Mouse (Mus musculus): Measurements from ENCODE around the gene Tssk3. TPM values are rescaled to one million over a fixed set of nuclear protein-coding genes. Genes with fewer than 3 reads are reported as not detected.
"Not testable (repeated sequence)": the region's sequence is repeated elsewhere in the genome, so short reads cannot be mapped to it uniquely, and the experiment has no call there.

Tssk3 gene
- polyA plus RNA-seq, 1 experiment from 2014 or later, result 0.34 TPM

DNA sequence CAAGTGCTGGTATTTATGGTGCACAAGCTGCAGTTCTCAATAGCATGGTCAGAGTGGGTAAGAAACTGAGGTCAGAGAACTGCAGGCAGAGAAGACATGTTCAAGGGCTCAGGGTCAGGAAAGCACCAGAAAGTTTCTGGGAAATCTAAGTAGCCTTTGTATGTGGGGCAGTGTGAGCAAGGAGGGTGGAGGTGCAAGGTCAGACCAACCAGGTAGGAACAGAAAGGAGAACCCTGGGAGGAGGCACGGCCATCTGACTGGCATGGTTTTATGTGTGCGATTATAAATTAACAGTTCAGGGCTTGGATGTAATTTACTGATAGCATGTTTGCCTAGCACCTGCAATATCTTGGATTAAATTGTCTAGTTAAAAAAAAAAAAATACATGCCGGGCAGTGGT, 31.1 kb downstream of the Tssk3 start:
- Histone ChIP-seq H3K36me3 (0 out of 2 replicates have a peak, but pooled peaks cover 2% of the 10 kb centered on the region), H3K27ac (replicated peaks) (no peak overlapping the region), H3K4me3 (no peak overlapping the region), H3K27me3 (no peaks in the 10 kb centered on the region), H3K9ac (replicated peaks) (no peak overlapping the region), H3K9me3 (no peaks in the 10 kb centered on the region), H3K4me1 (peaks cover 21% of the 10 kb centered on the region), H3K4me2 (replicated peaks) (no peak overlapping the region)
- WGBS, result 94% methylated on average over 3 of the region's 3 CpGs
- no peak for ATAC-seq (replicated peaks)

GRCm38 (mm10) chr4:129457311-129457710, 33.5 kb downstream of the Tssk3 start:
- WGBS, result 80% methylated on average over 2 of the region's 2 CpGs
- not testable (repeated sequence) for H3K27me3 ChIP-seq; H3K27ac ChIP-seq (replicated peaks); H3K4me3 ChIP-seq; ATAC-seq (replicated peaks); H3K9ac ChIP-seq (replicated peaks); H3K36me3 ChIP-seq; H3K4me2 ChIP-seq (replicated peaks); H3K9me3 ChIP-seq
- peaks cover 13% of the 10 kb centered on the region for H3K4me1 ChIP-seq

- H3K4me2 ChIP-seq (replicated peaks), result no peak overlapping the region
- 56% methylated on average over 5 of the region's 5 CpGs for WGBS
- no peaks in the 10 kb centered on the region for H3K27me3 ChIP-seq
- no peaks in the 10 kb centered on the region for H3K36me3 ChIP-seq
- H3K4me3 ChIP-seq, result no peak overlapping the region
- peaks cover 7% of the 10 kb centered on the region for H3K4me1 ChIP-seq
- H3K9me3 ChIP-seq, result no peaks in the 10 kb centered on the region
- ATAC-seq (replicated peaks), result no peak
- no peak overlapping the region for H3K27ac ChIP-seq (replicated peaks)
- H3K9ac ChIP-seq (replicated peaks), result no peak overlapping the region
Measured at GRCm38 (mm10) chr4:129456126-129456525, 34.7 kb downstream of the Tssk3 start.

DNA sequence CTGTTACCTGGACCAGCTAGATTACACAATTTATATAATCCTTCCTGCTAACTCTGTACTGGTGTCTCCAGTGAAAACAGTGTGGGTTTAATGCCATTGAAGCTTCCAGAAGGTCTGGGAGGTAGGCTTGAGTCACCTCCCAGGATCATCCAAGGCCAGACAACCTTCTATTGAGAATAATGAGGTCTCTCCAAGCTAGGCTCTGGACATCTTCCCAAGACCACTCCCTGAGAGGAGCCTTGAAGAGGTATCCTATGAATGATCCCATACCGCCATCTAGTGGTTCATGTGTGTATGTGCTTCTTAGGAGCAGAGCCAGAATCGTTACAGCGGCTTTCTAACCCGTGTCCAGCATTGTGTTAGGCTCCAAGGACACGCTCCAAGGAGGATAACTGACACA, 35.6 kb downstream of the Tssk3 start:
- no peak overlapping the region for H3K4me2 ChIP-seq (replicated peaks)
- H3K9me3 ChIP-seq, result no peaks in the 10 kb centered on the region
- peak; percentile 74 for ATAC-seq (replicated peaks)
- H3K27ac ChIP-seq (replicated peaks), result no peak overlapping the region
- H3K36me3 ChIP-seq, result no peaks in the 10 kb centered on the region
- 2% methylated on average over 5 of the region's 5 CpGs for WGBS
- no peaks in the 10 kb centered on the region for H3K27me3 ChIP-seq
- H3K9ac ChIP-seq (replicated peaks), result no peak overlapping the region
- H3K4me1 ChIP-seq, result 0 out of 2 replicates have a peak, but pooled peaks cover 2% of the 10 kb centered on the region
- H3K4me3 ChIP-seq, result no peak overlapping the region

DNA sequence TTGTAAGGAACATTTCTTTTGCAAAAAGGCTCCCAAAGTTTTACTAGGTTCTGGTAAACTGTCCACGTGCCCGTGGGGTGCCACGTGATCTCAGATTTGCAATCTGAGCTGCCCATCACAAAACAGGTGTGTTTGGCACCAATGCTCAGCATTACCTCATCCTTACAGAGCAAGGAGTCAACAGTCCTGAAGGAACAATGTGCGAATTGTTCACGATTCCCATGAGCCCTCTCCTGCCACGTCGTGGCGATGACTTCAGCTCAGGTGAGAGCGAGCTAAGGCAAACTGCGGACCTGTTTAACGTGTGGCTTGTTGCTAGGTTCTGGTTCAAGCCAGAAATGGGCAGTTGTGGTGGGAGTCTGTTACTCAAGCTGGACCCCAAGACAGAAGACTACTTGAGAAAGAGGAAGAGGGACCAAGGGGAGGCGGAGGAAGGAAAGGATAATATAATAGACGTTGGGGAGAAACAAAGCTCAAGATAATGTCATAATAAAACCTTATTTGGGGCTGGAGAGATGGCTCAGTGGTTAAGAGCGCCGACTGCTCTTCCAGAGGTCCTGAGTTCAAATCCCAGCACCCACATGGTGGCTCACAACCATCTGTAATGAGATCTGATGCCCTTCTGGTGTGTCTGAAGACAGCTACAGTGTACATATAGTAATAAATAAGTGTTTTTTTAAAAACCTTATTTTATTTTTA, 39.2 kb downstream of the Tssk3 start:
- Histone ChIP-seq H3K27me3 (no peaks in the 10 kb centered on the region), H3K9me3 (no peaks in the 10 kb centered on the region), H3K4me2 (replicated peaks) (no peak overlapping the region), H3K4me3 (no peak overlapping the region), H3K27ac (replicated peaks) (no peak overlapping the region), H3K9ac (replicated peaks) (no peak overlapping the region), H3K4me1 (0 out of 2 replicates have a peak, but pooled peaks cover 2% of the 10 kb centered on the region), H3K36me3 (no peaks in the 10 kb centered on the region)
- 85% methylated on average over 15 of the region's 15 CpGs for WGBS
- ATAC-seq (replicated peaks), result no peak

- Histone ChIP-seq H3K27me3 (no peaks in the 10 kb centered on the region), H3K27ac (replicated peaks) (no peak overlapping the region), H3K4me2 (replicated peaks) (no peak overlapping the region), H3K4me1 (0 out of 2 replicates have a peak, but pooled peaks cover 2% of the 10 kb centered on the region), H3K36me3 (no peaks in the 10 kb centered on the region), H3K9me3 (no peaks in the 10 kb centered on the region), H3K9ac (replicated peaks) (no peak overlapping the region), H3K4me3 (no peak overlapping the region)
- WGBS, result 80% methylated on average over 2 of the region's 2 CpGs
- no peak for ATAC-seq (replicated peaks)
Measured at GRCm38 (mm10) chr4:129450851-129451250, 40.0 kb downstream of the Tssk3 start.

DNA sequence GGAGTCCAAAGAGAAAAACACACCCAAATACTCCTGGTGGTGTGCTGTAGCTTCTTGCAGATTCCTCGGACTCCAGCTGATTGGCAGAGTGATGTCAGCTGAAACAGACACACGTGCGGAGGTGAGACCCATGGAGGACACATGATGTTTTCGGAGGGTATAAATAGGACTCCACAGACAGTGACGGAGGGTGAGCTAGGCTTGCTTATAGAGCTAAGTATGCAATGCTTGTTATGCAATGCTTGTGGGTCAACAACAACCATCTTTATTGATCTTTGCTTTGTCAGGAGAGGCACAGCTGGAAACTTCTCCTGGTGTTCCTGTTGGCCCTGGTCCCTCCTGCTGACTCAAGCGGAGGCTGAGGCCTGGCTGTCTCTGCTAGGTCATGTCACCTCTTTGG, 42.1 kb downstream of the Tssk3 start:
- no peaks in the 10 kb centered on the region for H3K27me3 ChIP-seq
- H3K27ac ChIP-seq (replicated peaks), result no peak overlapping the region
- H3K4me1 ChIP-seq, result no peaks in the 10 kb centered on the region
- no peak for ATAC-seq (replicated peaks)
- H3K36me3 ChIP-seq, result no peaks in the 10 kb centered on the region
- no peaks in the 10 kb centered on the region for H3K9me3 ChIP-seq
- 94% methylated on average over 6 of the region's 6 CpGs for WGBS
- no peak overlapping the region for H3K4me2 ChIP-seq (replicated peaks)
- H3K9ac ChIP-seq (replicated peaks), result no peak overlapping the region
- no peak overlapping the region for H3K4me3 ChIP-seq

GRCm38 (mm10) chr4:129447778-129448563, 42.9 kb downstream of the Tssk3 start:
- Histone ChIP-seq H3K27ac (replicated peaks) (no peak overlapping the region), H3K9me3 (no peaks in the 10 kb centered on the region), H3K4me3 (no peak overlapping the region), H3K4me2 (replicated peaks) (no peak overlapping the region), H3K4me1 (no peaks in the 10 kb centered on the region), H3K9ac (replicated peaks) (no peak overlapping the region), H3K27me3 (no peaks in the 10 kb centered on the region), H3K36me3 (no peaks in the 10 kb centered on the region)
- ATAC-seq (replicated peaks), result no peak
- WGBS, result 80% methylated on average over 11 of the region's 11 CpGs

DNA sequence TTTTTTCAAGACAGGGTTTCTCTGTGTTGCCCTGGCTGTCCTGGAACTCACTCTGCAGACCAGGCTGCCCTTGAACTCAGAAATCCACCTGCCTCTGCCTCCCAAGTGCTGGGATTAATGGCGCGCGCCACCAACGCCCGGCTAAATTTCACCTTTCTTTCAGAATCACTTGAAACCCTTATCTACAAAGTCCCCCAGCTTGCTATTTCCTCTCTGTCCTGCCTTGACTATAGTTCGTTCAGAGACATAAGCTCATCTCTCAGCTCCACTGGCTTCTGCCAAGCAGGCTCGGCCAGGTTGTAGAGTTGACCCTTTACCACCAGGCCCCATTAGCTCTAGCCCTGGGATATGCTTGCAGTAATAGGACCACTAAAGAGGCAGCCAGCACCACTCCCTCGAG, 43.5 kb downstream of the Tssk3 start:
- H3K27ac ChIP-seq (replicated peaks), result no peak overlapping the region
- no peaks in the 10 kb centered on the region for H3K36me3 ChIP-seq
- no peak overlapping the region for H3K4me2 ChIP-seq (replicated peaks)
- H3K4me3 ChIP-seq, result no peak overlapping the region
- H3K27me3 ChIP-seq, result peaks cover 3% of the 10 kb centered on the region; the same call in 1 of the 2 replicates
- no peaks in the 10 kb centered on the region for H3K4me1 ChIP-seq
- WGBS, result 87% methylated on average over 8 of the region's 8 CpGs
- no peak for ATAC-seq (replicated peaks)
- no peak overlapping the region for H3K9ac ChIP-seq (replicated peaks)
- no peaks in the 10 kb centered on the region for H3K9me3 ChIP-seq

DNA sequence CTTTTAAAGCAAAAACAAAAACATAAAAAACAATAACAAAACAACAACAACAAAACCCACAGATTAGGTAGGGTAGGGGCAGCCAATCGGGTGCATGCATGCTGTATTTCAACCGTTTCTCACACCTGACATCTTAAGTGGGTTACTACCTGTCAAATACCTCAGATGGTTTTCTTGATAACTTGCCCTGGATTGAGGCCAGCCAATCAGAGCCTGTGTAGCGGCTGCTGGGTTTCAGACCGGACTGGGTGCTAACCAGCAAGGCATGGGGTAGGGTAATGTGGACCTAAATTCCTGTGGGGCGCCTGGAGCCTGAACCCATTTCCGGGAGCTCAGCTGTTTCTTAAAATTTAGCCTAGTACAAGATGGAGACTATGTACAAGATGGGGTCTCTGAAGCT, 49.7 kb downstream of the Tssk3 start:
- H3K36me3 ChIP-seq, result no peaks in the 10 kb centered on the region
- H3K4me2 ChIP-seq (replicated peaks), result peak overlapping the region; percentile 54; the same call in 1 of the 2 replicates
- H3K9me3 ChIP-seq, result no peaks in the 10 kb centered on the region
- H3K4me3 ChIP-seq, result peak overlapping the region; percentile 51
- H3K27ac ChIP-seq (replicated peaks), result no peak overlapping the region
- ATAC-seq (replicated peaks), result no peak
- WGBS, result 31% methylated on average over 6 of the region's 6 CpGs
- H3K9ac ChIP-seq (replicated peaks), result no peak overlapping the region
- H3K27me3 ChIP-seq, result peaks cover 23% of the 10 kb centered on the region
- peaks cover 10% of the 10 kb centered on the region for H3K4me1 ChIP-seq

DNA sequence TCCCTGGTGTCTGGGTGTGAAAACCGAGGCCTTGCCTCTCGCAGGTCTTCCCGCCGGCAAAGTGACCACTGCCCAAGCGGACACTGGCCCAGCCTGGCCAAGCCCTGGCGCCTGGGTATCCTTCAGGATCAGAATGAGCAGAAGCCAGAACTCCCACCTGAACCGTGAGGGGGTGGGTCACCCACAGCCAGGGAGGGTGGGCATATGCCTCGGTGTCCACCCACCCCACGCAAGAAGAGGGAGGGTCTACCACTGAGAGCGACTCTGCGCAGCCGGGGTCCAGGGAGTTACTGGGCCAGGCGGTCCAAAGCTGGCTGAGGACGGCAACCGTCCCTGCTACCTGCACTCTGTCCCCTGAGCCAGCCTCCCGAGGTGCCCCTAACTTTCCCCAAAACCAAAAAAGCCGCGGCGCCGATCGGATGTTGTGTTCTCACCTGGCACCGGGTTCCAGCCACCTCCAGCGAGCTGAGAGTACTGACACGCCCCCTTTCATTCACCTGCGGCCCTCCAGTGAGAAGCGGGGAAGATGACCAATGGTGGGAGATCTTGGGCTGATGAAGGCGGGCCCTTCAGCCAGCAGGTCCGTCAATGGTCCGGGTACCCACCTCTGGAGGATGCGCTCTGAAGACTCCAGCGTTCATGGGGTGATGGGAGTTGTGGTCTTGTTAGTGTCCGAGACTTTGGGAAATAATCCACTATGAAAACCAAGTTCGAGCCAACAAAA, 50.3 kb downstream of the Tssk3 start, which contains the start of gene Zbtb8b:
Gene Zbtb8b (minus strand): TSS at position 514 of the 724 bp plus-strand sequence.
- Histone ChIP-seq H3K4me1 (peaks cover 10% of the 10 kb centered on the region), H3K4me3 (peak within 1 kb of the TSS; percentile 51), H3K27me3 (peaks cover 23% of the 10 kb centered on the region), H3K36me3 (no peaks in the 10 kb centered on the region), H3K4me2 (replicated peaks) (peak within 1 kb of the TSS; percentile 54), H3K27ac (replicated peaks) (no peak within 1 kb of the TSS), H3K9me3 (no peaks in the 10 kb centered on the region), H3K9ac (replicated peaks) (peak within 1 kb of the TSS; percentile 47)
- 2% methylated on average over 33 of the region's 33 CpGs for WGBS
- ATAC-seq (replicated peaks), result peak; percentile 93

Data from forebrain, embryonic 15.5 days (tissue).